Mouse (Mus musculus) MN1 (cell line): ENCODE results near the gene Uevld.
"Not testable (repeated sequence)": the region's sequence is repeated elsewhere in the genome, so short reads cannot be mapped to it uniquely, and the experiment has no call there.

Experiments used
- DNase-seq: peaks from one replicate; pipeline ENCODE4 v3.0.0-alpha.2; 2016; ENCODE audit warnings: low spot score

Uevld gene

DNA sequence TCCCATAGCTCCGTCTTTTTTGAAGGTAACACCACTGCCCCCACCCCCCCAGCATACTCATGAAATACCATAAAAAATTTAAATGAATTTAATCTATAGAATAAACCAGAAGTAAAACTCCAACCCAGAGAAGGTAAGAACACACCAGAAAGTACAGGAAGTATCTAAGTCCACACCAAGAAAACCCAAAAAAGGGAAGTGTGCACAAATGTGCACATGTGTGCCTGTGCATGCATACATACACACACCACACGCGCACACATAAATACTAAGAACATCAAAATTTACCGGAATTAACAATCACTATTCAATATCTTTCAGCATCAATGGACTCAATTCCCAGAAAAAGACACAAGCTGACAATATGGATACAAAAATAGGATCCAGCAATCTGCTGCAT lies 11.6 kb upstream of the Uevld start:
- DNase-seq: no peak

DNA sequence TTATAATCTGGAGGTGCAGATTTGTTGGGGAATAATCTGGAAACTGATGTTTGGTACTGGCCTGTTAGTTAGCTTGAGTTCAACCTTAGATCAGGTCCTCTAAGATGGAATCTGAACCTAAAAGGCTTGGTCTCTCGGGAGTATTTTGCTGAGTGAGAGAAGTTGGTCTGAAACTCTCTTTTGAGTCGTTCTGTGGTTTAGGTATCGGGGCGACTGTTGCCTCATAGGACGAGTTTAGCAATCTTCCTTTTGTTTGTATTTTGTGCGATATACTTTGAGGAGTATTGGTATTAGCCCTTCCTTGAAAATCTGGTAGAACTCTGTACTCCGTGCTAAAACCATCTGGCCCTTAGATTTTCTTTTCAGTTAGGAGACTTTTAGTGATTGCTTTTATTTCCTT lies 5.7 kb upstream of the Uevld start:
- DNase-seq: no peak

DNA sequence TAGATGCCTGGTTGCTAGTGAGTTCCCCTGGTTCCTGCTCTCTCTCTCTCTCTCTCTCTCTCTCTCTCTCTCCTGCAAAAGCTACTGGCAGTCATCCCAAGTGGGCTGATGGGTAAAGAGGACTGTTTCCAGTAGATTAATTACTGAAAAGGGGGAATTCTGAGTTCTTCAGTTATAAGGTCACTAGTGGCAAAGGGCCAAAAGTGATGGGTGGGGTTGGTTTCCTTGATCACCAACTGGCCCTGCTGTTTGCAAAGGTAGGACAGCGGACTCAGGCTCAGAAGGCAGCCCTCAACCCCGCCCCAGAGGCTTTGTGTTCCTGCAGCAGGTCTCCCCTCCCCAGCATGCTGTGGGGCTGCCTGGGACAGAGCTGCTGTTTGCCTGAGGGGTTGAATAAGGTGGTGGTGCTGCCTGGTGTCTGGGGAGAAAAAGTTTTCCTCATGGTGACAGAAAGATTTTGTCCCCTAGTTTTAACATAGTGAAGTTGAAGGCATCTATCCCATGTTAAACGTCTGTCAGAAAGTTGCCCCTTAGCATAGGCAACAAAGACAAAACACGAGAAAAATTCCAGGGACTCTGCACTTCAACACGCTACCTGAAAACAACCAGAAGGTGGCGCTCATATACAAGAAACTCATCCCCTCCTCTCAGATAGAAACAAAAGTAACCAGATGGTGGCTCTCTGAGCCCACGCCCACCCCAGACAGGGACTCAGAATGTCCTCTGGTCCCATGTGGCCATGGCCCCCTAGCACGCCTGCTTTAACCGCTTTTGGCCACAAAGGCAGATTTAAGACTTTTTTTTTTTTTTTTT lies 4.7 kb upstream of the Uevld start:
- peak; percentile 84 for DNase-seq

DNA sequence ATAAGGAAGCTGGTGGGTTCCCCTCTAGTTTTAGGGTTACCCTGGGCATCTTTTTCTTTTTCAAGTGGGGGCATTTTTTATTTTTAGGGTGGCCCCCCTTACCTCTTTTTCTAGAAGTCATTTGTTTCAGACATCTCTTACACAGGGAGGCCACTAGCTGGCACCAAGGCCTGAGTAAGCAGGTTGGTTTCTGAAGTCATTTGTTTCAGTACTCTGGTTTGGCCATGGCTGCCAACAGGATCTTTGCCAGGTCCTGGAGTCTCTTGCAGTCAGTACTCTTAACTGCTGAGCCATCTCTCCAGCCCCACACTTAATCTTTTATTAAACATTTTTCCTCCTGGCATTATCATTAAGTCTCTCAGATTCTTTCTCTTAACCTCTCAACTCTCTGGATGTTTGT lies 3.8 kb upstream of the Uevld start:
- DNase-seq: peak; percentile 56

DNA sequence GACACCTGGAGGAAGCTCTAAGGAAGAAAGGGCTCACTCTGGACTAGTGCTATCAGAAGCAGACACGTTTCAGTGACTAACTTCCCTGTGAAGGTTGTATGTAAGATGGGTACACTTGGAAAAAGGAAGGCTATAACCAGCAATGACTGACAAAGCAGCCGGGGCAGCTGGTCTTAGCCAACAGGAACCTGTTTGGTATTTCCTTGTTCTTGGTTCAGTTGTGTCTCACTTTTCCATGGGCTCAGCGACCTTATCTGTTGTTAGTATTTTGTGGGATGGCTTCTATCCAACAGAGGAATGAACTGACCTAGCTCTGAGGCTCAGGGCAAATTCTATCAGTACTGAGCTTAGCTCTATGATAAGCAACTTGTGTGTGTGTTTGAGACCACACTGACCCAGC lies 2.7 kb upstream of the Uevld start:
- no peak for DNase-seq

DNA sequence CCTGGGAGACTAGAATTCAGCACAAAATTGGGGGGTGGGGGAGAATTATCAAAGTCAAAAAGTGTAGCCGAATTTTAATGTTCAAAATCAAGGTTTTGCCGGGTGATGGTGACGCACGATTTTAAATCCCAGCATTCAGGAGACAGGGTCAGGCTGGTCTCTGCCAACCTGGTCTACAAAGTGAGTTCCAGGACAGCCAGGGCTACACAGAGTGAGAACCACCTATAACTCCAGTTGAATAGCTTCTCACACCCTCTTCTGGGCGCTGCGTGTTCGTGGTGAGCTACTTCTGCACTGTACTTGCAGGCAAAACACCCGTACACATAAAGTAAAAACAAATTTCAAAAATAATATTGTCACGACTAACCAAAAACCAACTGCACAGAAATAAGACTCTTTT lies 526 bp upstream of the Uevld start:
- DNase-seq: no peak

DNA sequence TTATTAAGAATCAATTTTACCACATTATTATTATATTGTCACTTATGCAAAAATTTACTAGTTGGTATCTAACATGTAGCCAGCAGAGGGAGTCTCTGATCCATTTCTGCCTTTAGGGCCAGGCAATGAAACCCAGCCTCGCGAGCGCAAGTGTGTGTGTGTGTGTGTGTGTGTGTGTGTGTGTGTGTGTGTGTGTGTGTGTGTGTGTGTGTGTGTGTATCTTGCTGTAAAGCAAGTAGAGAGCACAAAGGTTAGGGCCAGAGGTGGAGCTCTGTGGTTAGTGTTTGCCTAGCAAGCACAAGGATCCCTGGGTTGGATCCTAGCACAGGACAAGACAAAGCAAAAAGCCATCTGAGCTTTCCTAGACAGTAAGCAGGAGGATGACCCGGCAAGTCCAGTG lies 22.5 kb downstream of the Uevld start:
- peak; percentile 44 for DNase-seq

DNA sequence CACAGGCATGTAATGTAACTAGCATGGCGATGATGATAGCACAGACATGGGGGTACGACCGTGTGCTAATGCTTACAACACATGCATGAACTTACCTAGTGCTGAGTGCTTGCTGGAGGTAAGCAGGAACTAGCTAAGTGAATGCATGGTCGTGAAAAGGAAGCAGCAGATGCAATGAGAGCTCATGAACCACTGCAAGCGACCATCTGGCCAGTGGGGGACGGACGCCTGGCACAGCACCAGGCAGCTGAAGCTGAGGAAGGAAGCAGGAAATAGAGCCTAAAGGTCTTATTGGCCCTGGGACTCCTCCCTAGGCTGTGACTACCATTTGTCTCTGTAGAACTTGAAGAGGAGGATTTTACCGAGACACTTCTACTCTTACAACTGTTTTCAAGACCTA lies 23.5 kb downstream of the Uevld start:
- DNase-seq: no peak

DNA sequence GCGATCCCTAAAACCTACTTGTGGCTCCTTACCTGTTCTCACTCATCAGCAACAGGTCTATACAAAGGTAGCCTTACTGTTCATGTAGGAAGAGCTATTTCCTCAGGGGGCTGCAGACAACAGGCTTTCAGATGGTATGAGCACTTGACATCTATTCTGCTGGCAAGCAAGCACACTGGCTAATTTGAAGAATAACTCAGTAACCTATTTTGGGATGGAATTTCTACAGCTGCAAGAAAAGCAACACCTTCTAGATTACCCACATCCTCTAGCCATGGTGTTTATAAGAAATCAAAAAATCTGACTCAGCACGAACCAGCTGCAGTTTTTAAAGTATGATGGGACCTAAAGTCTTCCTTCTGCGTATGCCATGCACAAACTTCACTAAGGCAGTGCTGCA lies 27.0 kb downstream of the Uevld start:
- no peak for DNase-seq

DNA sequence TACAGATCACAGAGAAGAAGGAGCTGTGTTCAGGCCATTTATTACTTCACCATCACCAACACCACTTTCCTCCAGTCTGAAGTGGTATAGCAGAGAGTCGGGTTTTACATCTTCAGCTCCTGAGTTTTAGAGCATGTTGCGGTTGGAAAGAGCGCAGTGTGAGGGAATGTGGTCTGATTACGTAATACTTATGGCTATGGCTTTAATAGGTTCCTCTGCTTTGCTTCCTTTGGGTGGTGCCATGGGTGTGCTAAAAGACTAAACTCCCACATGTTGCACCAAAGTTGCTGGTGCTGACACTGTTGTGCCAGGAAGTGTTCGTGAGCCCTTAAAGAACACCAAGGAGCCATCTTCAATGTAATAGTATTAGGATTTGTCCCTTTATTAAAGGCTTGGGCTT lies 30.0 kb downstream of the Uevld start:
- no peak for DNase-seq

DNA sequence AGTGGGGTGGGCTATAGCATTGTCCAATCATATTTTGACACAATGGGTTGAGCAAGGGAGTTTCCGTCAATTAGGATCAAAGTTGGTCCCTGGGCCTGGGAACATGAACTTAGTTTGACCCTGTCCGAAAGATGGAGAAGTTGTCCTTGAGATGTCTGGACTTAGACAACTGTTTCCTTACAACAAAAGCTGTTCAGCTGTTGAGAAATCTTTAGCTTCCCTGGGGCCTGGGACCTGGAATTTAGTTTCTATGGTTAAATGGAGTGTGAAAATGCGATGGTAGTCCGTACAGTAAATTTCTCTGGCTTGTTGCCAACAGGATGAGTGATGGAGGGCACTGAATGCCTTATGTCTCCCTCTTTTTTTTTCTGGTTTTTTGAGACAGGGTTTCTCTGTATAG lies 36.3 kb downstream of the Uevld start:
- no peak for DNase-seq

DNA sequence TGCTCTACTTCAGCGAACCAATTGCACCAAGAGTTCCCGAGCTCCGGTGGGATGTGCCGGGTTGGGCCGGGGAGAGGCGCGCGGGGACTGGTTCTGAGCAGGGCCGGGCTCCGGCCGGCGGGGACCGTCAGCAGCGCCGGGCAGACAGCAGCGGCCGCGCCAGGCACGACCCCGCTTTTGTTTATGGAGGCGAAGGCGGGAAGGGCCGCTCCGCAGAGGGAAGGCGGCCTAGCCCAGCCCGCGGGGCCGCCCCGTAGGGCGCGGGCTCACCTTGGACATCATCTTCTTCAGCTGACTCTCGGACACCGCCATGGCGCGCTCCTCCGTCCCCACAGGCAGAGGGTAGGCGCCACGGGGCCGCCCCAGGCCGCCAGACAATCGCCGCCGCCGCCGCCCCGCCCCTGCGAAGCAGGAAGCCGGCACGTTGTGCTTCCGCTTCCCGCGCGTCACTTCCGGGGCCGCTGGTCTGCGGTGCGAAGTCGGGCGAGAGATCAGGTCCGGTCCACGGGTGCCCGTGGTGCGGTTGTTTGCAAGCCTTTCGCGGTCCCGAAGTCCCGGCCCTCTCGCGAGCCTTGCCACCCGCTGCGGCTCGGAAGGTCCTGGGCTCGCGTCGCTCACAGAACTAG lies 38.7 kb downstream of the Uevld start, which contains the start of gene Tsg101:
Tsg101 (minus strand) TSS at position 419 of the 626 bp plus-strand sequence.
- peak; percentile 91 for DNase-seq

DNA sequence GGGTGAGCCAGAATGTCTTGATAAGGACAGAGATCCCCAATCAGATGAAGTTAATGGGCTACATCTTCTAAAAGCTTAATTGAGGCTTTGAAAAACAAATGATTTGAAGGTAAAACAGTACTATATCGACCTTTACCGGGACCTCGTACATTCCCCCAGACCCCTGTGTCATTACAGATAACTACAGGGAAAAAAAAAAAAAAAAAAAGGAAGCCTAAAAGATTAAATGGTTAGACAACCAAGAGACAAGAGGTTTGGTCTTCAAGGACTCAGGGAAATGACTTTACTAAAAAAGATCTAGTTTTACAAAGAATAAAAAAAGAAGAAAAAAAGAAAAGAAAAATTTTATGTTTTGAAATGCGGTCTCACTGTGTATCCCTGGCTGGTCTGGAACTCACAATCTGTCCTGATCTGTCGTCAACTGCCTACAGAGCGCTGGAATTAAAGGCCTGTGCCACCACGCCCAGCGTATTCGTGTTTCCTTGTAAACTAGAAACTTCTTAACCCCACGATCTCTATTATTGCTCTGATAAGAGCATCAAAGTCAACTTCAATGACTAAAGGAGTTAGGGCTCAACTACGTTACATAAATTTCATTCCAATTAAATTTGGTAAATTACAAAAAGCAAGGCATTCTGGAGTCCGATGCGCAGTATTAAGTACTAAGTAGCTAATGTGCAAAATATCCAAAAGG lies 39.5 kb downstream of the Uevld start:
- DNase-seq: peak; percentile 10

DNA sequence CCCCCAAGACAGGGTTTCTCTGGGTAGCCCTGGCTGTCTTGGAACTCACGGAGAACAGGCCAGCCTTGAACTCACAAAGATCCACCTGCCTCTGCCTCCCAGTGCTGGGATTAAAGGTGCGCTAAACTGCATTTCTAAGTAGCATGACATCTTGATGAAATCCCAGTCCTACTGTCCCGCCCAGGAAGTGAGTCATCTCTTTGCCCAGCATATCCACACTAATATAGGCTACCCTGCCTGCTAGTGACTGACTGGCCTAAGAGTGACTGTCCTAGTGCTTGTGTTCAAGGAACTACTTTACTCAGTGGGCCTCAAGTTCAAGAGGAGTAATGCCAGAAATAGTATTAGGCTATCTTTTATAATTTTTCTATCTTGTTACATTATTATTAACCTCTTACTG lies 42.0 kb downstream of the Uevld start:
- DNase-seq: no peak

DNA sequence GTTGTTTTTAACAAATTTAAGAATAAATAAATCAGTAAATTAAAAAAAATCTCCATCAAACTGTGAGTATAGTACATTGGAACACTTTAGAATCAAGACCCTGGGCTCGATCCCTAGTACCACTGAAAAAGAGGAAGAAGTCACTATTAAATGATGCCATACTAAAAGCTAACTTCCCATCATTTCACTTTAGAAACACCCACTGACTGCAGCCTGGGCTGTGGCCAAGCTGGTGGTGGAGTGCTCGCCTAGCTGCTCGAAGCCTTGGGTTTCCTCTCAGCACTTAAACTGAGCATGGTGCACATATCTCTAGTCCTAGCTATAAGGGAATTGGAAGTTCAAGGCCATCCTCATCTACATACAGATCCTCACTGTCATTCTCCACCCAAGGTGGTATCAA lies 47.1 kb downstream of the Uevld start:
- DNase-seq: no peak

DNA sequence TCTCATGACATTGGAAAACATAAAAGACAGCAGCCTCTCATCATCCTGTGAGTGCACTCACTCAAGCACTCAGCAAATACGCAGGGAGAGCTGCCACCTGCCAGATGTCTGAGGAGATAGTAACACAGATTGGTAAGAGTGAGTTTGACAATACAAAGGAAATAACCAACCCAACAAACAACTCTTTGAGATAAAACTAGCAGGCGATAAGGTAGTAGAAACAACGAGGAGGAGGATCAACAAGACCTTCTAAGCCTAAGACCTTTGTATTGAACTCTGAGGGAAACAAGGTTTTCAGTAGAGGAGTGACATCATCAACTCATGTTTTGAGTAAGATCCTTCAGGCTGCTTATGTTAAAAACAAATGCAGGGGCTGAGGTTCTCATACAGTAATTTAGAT lies 59.0 kb downstream of the Uevld start:
- no peak for DNase-seq

DNA sequence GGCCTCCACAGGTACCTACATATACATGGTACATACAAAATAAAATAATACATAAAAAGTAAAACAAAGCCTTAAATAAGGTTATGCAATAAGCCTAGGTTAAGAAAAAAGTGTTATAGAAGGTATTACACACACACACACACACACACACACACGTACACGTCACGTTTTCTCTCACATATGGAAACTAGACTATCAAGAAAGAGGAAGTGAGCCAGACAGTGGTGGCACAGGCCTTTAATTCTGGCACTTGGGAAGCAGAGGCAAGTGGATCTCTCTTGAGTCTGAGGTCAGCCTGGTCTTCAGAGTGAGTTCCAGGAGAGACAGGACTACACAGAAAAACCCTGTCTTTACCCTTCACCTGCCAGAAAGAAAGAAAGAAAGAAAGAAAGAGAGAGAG lies 62.8 kb downstream of the Uevld start:
- DNase-seq: no peak

DNA sequence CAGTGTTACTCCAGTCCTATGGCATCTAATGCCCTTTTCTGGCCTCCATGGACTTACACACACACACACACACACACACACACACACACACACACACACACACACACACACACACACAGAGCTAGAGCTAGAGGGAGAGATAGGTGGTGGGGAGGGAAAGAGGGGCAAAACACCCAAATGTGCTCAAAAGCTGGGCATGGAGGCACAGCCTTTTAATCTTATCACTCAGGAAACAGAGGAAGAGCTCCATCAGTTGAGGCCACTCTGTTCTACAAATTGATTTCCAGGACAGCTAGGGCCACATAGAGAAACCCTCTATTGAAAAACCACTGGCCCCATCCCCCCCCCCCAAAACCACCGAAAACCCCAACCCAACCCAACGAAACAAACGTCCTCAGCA lies 75.0 kb downstream of the Uevld start:
- DNase-seq: no peak

DNA sequence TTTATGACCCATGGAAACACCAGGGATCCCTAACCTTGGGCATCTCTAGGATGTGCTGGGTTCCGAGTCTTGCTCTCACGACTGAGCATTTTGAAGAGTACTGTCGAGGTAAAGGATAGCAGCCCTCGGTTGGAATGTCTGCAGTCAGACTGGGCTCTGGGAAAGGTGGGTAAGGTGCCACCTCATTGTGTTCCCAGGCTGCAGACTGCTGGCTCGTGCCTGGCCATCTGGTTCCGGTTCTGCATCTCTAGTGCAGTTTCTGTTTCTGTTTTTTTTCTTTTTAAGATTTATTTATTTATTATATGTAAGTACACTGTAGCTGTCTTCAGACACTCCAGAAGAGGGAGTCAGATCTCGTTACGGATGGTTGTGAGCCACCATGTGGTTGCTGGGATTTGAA lies 76.4 kb downstream of the Uevld start:
- DNase-seq: not testable (repeated sequence)

DNA sequence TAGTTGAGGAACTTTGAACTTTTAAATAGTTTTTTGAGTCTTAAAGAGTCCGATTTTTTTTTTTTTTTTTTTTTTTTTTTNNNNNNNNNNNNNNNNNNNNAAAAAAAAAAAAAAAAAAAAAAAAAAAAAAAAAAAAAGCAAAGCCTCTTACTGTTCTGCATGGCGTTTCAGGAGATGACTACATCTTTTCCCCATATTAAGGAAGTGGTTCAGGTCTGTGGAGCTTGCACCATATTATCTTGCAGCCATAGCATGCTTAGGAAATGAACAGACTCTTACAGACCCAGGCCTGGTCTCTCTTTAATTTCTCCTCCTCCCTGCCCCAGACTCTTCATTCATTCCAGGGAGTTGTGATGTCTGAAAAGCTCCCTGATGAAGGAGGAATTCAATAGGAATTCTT lies 77.3 kb downstream of the Uevld start:
- no peak for DNase-seq

DNA sequence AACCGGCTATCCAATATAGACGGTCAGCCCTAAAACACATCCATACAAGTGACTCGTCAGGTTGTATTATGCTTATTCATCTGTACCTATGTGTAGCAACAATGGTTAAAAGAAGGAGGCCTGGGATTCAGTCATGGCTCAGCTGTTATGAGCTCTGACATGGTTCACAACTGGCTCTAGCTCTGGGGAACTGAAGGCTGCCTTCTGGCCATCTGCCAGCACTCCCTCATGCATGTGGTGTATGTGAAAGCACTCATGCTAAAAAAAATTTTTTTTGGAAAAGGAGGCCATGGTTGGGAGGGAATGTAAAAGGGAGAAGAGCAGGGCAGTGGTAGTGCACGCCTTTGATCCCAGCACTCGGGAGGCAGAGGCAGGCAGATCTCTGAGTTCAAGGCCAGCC lies 78.5 kb downstream of the Uevld start:
- DNase-seq: peak; percentile 14

DNA sequence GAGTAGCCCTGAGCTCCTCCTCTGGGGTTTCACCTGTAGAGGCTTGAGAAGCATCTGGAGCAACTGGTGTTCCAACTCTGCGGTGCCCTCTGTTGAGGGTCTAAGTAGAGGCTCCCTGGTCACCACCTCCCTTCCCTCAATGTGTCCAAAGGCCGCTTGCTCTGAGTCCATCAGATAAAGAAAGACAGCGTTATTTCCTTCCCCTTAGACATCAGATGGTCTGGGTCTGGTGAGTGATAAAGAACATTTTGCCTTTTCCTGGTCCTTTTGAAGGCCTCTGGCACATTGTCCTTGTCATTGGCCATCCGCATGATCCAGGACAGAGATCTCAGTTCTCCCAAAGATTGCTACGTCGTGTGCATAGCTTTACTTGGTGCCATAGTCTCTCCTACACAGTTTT lies 81.1 kb downstream of the Uevld start:
- DNase-seq: no peak

DNA sequence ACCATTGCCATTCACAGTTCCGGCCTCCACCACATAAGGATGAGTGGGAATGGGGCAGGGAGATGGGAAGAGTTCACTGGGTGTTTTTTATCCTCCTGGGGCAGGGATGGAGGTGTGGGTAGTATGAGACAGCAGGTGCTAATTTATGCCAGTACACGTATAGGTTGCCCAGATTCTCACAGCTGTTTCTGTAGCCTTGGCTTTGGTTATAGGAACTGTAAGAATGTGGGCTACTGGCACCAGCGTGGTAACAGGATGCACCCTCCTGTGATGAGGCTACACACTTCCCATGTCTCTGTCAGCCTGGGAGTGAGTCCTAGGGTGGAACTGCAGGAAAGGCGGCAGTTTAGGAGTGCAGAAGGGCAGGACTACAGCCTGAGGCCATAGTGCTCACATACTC lies 81.5 kb downstream of the Uevld start:
- no peak for DNase-seq
